In genomic region chr8:125183548-125184451, GRCm38 (mm10) we compare ENCODE assay signal across 9 mouse cellular contexts.
DNase-seq lines count a peak whose midpoint lies in the region; ATAC-seq and TF ChIP-seq lines count a peak whose summit lies in the region.
"Had no signal": no experiment of that assay in that cellular context is flagged by ENCODE, and none has a peak within 500 bp of the region (broad histone marks: within the 10 kb centered on the region; RNA-seq: fewer than 3 reads in every experiment).

No protein-coding gene starts in this region.

- 18% methylated on average over 17 of the region's 17 CpGs for WGBS in forebrain, embryonic 16.5 days
- 17% methylated on average over 17 of the region's 17 CpGs for WGBS in lung, postnatal 0 days

- TF ChIP-seq CTCF in lung, postnatal 0 days (IDR thresholded peaks at IDR 0.05): peak; percentile 95

- H3K4me3 ChIP-seq in forebrain, embryonic 16.5 days (replicated peaks; ENCODE audit: low read length): no peak overlapping the region
- no peak overlapping the region for H3K4me3 ChIP-seq in lung, postnatal 0 days (ENCODE audit: low read depth, low read length)

- peak; percentile 81 for ATAC-seq in forebrain, embryonic 16.5 days
- ATAC-seq in lung, postnatal 0 days: peak; percentile 76

- H3K27ac ChIP-seq in forebrain, embryonic 16.5 days (ENCODE audit: low read length): peak overlapping the region; percentile 25; the same call in 1 of the 2 replicates
- no peak overlapping the region for H3K27ac ChIP-seq in lung, postnatal 0 days (ENCODE audit: low read length)
- H3K27ac ChIP-seq: macrophage had no signal

- peak; percentile 91 for DNase-seq in MN1 (ENCODE audit: low spot score)
- peak; percentile 63 for DNase-seq in cerebellum, adult 11-12 months
- peak; percentile 92 for DNase-seq in heart, postnatal 4 days
- DNase-seq in layer of hippocampus, adult 11-12 months (ENCODE audit: low spot score): peak; percentile 85
- DNase-seq in lung, postnatal 0 days (ENCODE audit: low spot score): peak; percentile 82
- peak; percentile 42 for DNase-seq in retina, adult 2 months (ENCODE audit: low read depth, low spot score)
- DNase-seq in thymus, postnatal 4 days: peak; percentile 93

- no peak for TF ChIP-seq EP300 in lung, postnatal 0 days (IDR thresholded peaks at IDR 0.05)

- no peaks in the 10 kb centered on the region for H3K9me3 ChIP-seq in forebrain, embryonic 16.5 days (ENCODE audit: control insufficient read depth, low read length)
- H3K9me3 ChIP-seq in lung, postnatal 0 days (ENCODE audit: low read length): no peaks in the 10 kb centered on the region

- no peak overlapping the region for H3K9ac ChIP-seq in forebrain, embryonic 16.5 days (replicated peaks; ENCODE audit: low read depth, low read length)
- H3K9ac ChIP-seq in lung, postnatal 0 days (replicated peaks; ENCODE audit: low read depth): no peak overlapping the region

- H3K36me3 ChIP-seq in forebrain, embryonic 16.5 days (ENCODE audit: control insufficient read depth, insufficient read depth): no peaks in the 10 kb centered on the region
- H3K36me3 ChIP-seq in lung, postnatal 0 days (ENCODE audit: insufficient read depth, low read length): no peaks in the 10 kb centered on the region

- peak overlapping the region; percentile 12; the same call in 1 of the 2 replicates for H3K4me2 ChIP-seq in forebrain, embryonic 16.5 days (ENCODE audit: low read length)
- H3K4me2 ChIP-seq in lung, postnatal 0 days (replicated peaks; ENCODE audit: low read depth, low read length): no peak overlapping the region

- H3K4me1 ChIP-seq in forebrain, embryonic 16.5 days (replicated peaks; ENCODE audit: control insufficient read depth, insufficient read depth, low read length): peaks cover 15% of the 10 kb centered on the region
- no peaks in the 10 kb centered on the region for H3K4me1 ChIP-seq in lung, postnatal 0 days (ENCODE audit: insufficient read depth, low read depth, low read length)

- 0 out of 2 replicates have a peak, but pooled peaks cover 2% of the 10 kb centered on the region for H3K27me3 ChIP-seq in forebrain, embryonic 16.5 days (replicated peaks; ENCODE audit: control insufficient read depth, insufficient read depth, low read length)
- no peaks in the 10 kb centered on the region for H3K27me3 ChIP-seq in lung, postnatal 0 days (replicated peaks; ENCODE audit: insufficient read depth, low read length)

Comparison
In these comparisons a context has a peak if more than half of its experiments do, and no peak if none do; other contexts are left out.
1. DNase-seq: peak in every context shown above with its lines; median percentile 93 in thymus, postnatal 4 days; 92 in heart, postnatal 4 days; 91 in MN1; 85 in layer of hippocampus, adult 11-12 months; 82 in lung, postnatal 0 days; 63 in cerebellum, adult 11-12 months; 42 in retina, adult 2 months.